Mouse (Mus musculus) heart, postnatal 0 days (tissue): ENCODE data around the gene Myo10. TPM values are rescaled to one million over a fixed set of nuclear protein-coding genes. Genes with fewer than 3 reads are reported as not detected.

Experiments
- ATAC-seq: fragments of 200-750 bp; cut with Nextera tagmentation; 2 replicates; pipeline ENCODE4 v1.8.0; 2017; ENCODE audit warnings: low read depth, moderate number of reproducible peaks, moderate library complexity; ENCODE audit not compliant: insufficient read depth
- DNase-seq: peaks from one replicate; pipeline ENCODE4 v3.0.0-alpha.2; 2016; ENCODE audit warnings: low spot score
- H3K27ac ChIP-seq: fragments of 300-500 bp; sonication (generic); 2 replicates; pipeline ENCODE4 v1.5.1; 2014; ENCODE audit warnings: low read depth, mild to moderate bottlenecking
- H3K27me3 ChIP-seq: fragments of 300-500 bp; sonication (generic); 2 replicates; pipeline ENCODE4 v1.6.1; 2014; ENCODE audit warnings: low read length, mixed read lengths; ENCODE audit not compliant: control insufficient read depth, insufficient read depth
- H3K36me3 ChIP-seq: fragments of 300-500 bp; sonication (generic); replicated peaks from 2 replicates; pipeline ENCODE4 v1.6.1; 2014; ENCODE audit warnings: low read length, mixed read lengths; ENCODE audit not compliant: control insufficient read depth, insufficient read depth
- H3K4me1 ChIP-seq: fragments of 300-500 bp; sonication (generic); 2 replicates; pipeline ENCODE4 v1.6.1; 2014; ENCODE audit warnings: antibody characterized with exemption; ENCODE audit not compliant: control insufficient read depth, insufficient read depth
- H3K4me2 ChIP-seq: fragments of 300-500 bp; sonication (generic); 2 replicates; pipeline ENCODE4 v1.6.1; 2014; ENCODE audit warnings: low read depth, mild to moderate bottlenecking, low read length, moderate library complexity
- H3K4me3 ChIP-seq: fragments of 300-500 bp; sonication (generic); 2 replicates; pipeline ENCODE4 v1.5.1; 2014; ENCODE audit warnings: low read depth, low read length
- H3K9ac ChIP-seq: fragments of 300-500 bp; sonication (generic); replicated peaks from 2 replicates; pipeline ENCODE4 v1.6.1; 2014; ENCODE audit warnings: low read depth, low read length, mixed read lengths
- H3K9me3 ChIP-seq: fragments of 300-500 bp; sonication (generic); replicated peaks from 2 replicates; pipeline ENCODE4 v1.6.1; 2016; ENCODE audit warnings: low read length; ENCODE audit not compliant: control insufficient read depth
- CTCF ChIP-seq: IDR thresholded peaks from 2 replicates; pipeline ENCODE4 v1.5.1; 2016; ENCODE audit warnings: antibody characterized with exemption, control low read depth, low read depth
- EP300 ChIP-seq: IDR thresholded peaks from 2 replicates; pipeline ENCODE4 v1.6.1; 2016; ENCODE audit warnings: antibody characterized with exemption, low read depth
- WGBS: fragments of 180-500 bp; shearing (Covaris S2); extraction: QIAGEN DNeasy Blood & Tissue Kit; methylation state at CpG from one replicate; pipeline ENCODE4 v1.1.7; 2014; 5-methylcytosine and 5-hydroxymethylcytosine counted together
- polyA plus RNA-seq: library from polyadenylated mRNA; unstranded; fragments of >200 nt; fragmentation: Nextera tagmentation; extraction: Ambion mirVana; gene quantifications from 2 replicates; pipeline ENCODE4 v1.2.1, GENCODE M21; 2015
- total RNA-seq: library from RNA; depleted of rRNA; stranded (reverse); fragments of >200 nt; gene quantifications from 2 replicates; pipeline ENCODE4 v1.2.3, GENCODE M21; 2014; ENCODE audit warnings: low replicate concordance

Myo10 gene
- total and polyA plus RNA-seq, 2 experiments from 2014 or later, result 6.2 to 7.6 TPM

DNA sequence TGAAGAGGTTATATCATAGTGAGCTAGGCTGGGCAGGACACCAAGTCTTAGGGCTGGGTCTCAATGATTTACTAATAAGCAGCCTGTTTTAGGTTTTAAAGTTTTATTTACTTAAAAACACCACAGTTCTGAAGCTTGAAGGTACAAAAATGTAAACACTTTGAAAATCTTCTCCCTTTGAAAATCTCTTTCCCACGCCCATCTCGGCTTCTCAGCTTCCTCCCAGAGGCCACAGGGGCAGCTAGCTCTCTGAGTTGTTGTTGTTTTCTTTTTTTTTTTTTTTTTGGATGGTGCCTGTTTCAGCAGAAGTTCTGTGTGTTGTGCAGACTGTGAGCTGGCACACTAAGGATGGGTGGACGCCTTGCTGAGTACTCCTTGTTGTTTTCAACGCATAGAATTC is 222.4 kb downstream of the Myo10 start:
- DNase-seq, result no peak
- Histone ChIP-seq H3K27ac (no peak overlapping the region), H3K27me3 (no peaks in the 10 kb centered on the region), H3K4me3 (no peak overlapping the region), H3K9ac (no peak overlapping the region), H3K9me3 (no peaks in the 10 kb centered on the region), H3K4me2 (peak overlapping the region; percentile 97; the same call in 1 of the 2 replicates), H3K36me3 (no peaks in the 10 kb centered on the region), H3K4me1 (no peaks in the 10 kb centered on the region; the same call in 1 of the 2 replicates)
- 69% methylated on average over 4 of the region's 4 CpGs for WGBS
- no peak for TF ChIP-seq EP300
- TF ChIP-seq CTCF, result no peak
- no peak for ATAC-seq

GRCm38 (mm10) chr15:25847576-25848168 is 225.3 kb downstream of the Myo10 start:
- Histone ChIP-seq H3K27me3 (no peaks in the 10 kb centered on the region), H3K27ac (no peak overlapping the region), H3K36me3 (no peaks in the 10 kb centered on the region), H3K4me3 (no peak overlapping the region), H3K4me1 (no peaks in the 10 kb centered on the region; the same call in 1 of the 2 replicates), H3K9me3 (no peaks in the 10 kb centered on the region), H3K4me2 (no peak overlapping the region), H3K9ac (no peak overlapping the region)
- DNase-seq (no peak), ATAC-seq (no peak)
- 90% methylated on average over 1 of the region's 1 CpGs for WGBS
- TF ChIP-seq CTCF (no peak), EP300 (no peak)

- H3K9ac ChIP-seq, result no peak overlapping the region
- no peaks in the 10 kb centered on the region for H3K4me1 ChIP-seq
- H3K4me3 ChIP-seq, result no peak overlapping the region
- H3K27me3 ChIP-seq, result no peaks in the 10 kb centered on the region
- H3K36me3 ChIP-seq, result no peaks in the 10 kb centered on the region
- DNase-seq, result no peak
- ATAC-seq, result no peak
- no peak overlapping the region for H3K27ac ChIP-seq
- no peak overlapping the region for H3K4me2 ChIP-seq
- 48% methylated on average over 11 of the region's 11 CpGs for WGBS
- H3K9me3 ChIP-seq, result no peaks in the 10 kb centered on the region
- TF ChIP-seq CTCF (no peak), EP300 (no peak)
These were observed 228.2 kb downstream of the Myo10 start for GRCm38 (mm10) chr15:25850552-25850951.

- no peak for DNase-seq
- Histone ChIP-seq H3K27ac (no peak overlapping the region), H3K4me2 (no peak overlapping the region), H3K9me3 (no peaks in the 10 kb centered on the region), H3K4me1 (0 out of 2 replicates have a peak, but pooled peaks cover 4% of the 10 kb centered on the region), H3K4me3 (no peak overlapping the region), H3K36me3 (no peaks in the 10 kb centered on the region), H3K27me3 (no peaks in the 10 kb centered on the region), H3K9ac (no peak overlapping the region)
- TF ChIP-seq EP300 (no peak), CTCF (no peak)
- ATAC-seq, result no peak
- WGBS, result 71% methylated on average over 18 of the region's 18 CpGs
These were observed 232.1 kb downstream of the Myo10 start for GRCm38 (mm10) chr15:25854270-25854904.

- no peak overlapping the region for H3K27ac ChIP-seq
- ATAC-seq (no peak), DNase-seq (no peak)
- H3K4me2 ChIP-seq, result no peak overlapping the region
- no peak for TF ChIP-seq EP300
- TF ChIP-seq CTCF, result no peak
- WGBS, result 57% methylated on average over 12 of the region's 12 CpGs
- H3K4me3 ChIP-seq, result no peak overlapping the region
- 0 out of 2 replicates have a peak, but pooled peaks cover 4% of the 10 kb centered on the region for H3K4me1 ChIP-seq
- no peaks in the 10 kb centered on the region for H3K36me3 ChIP-seq
- H3K9ac ChIP-seq, result no peak overlapping the region
- no peaks in the 10 kb centered on the region for H3K27me3 ChIP-seq
- H3K9me3 ChIP-seq, result no peaks in the 10 kb centered on the region
These were observed 236.3 kb downstream of the Myo10 start for GRCm38 (mm10) chr15:25858611-25859058.
